Mouse (Mus musculus) kidney, adult 2 months (tissue): ENCODE results near the gene Ccdc33.

Source experiments
- CTCF ChIP-seq: fragments of 200-500 bp; conservative IDR thresholded peaks from 2 replicates; pipeline ENCODE4 v1.5.1; 2011; ENCODE audit warnings: low read depth, mild to moderate bottlenecking, control low read depth, low read length, moderate library complexity, mixed read lengths; ENCODE audit not compliant: insufficient read depth, insufficient read length
- POLR2A ChIP-seq: fragments of 200-500 bp; IDR thresholded peaks from one replicate; pipeline ENCODE4 v1.6.1; 2011; ENCODE audit warnings: low read depth, low read length, control low read depth

DNA sequence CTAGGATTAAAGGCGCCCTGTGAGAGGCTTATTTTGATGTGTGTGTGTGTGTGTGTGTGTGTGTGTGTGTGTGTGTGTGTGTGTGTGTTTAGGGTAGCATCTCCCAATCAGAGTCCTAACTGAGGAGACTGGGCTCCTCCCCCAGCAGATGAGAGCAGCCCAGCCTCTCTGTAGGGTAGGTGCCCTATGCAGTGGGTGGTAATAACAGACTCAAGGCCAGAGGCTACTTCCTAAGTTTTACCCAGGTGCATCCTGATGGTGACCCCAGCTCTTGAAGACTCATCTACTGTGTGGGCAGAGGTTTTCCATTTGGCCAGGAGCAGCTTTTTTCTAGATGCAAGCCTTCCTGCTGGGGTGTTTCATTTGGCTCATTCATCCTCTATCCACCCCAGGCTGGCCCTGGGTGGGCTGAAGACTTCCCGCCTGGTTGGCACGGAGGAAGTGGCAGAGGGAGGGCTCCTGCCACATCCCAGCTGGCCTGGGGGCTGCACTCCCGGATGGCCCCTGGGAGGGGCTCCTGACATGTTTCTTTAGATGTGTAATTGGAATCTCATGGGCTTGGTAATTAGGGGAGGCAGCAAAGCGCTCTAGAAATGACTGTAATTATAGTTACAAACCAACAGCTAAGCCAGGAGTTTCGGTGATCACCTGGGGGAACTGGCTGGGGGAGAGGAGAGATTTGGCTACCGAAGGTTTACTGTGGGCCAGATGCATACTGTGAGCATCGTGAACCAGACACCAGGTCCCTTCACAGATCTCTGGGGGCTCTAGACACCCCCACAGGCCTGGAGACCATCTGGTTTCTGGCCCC lies 125.6 kb downstream of the Ccdc33 start:
- TF ChIP-seq CTCF (no peak), POLR2A (no peak)
